In genomic region chr11:72072331-72072905, GRCm38 (mm10) we compare ENCODE assay signal across 22 mouse cellular contexts. TPM values are rescaled to one million over a fixed set of nuclear protein-coding genes. Genes with fewer than 3 reads are reported as not detected.
DNase-seq lines count a peak whose midpoint lies in the region; ATAC-seq and TF ChIP-seq lines count a peak whose summit lies in the region.
"Had no signal": no experiment of that assay in that cellular context is flagged by ENCODE, and none has a peak within 500 bp of the region (broad histone marks: within the 10 kb centered on the region; RNA-seq: fewer than 3 reads in every experiment).

No protein-coding gene starts in this region.

- intact Hi-C loops in heart, postnatal 36 days (cut with DNase I), result no loop called here

- H3K4me3 ChIP-seq in forebrain, embryonic 10.5 days, result no peak overlapping the region
- H3K4me3 ChIP-seq in forebrain, embryonic 12.5 days (replicated peaks), result no peak overlapping the region
- H3K4me3 ChIP-seq in kidney, embryonic 15.5 days (replicated peaks), result no peak overlapping the region
- no peak overlapping the region for H3K4me3 ChIP-seq in limb, embryonic 10.5 days
- no peak overlapping the region for H3K4me3 ChIP-seq in liver, postnatal 0 days (ENCODE audit: low read depth, low read length)
- H3K4me3 ChIP-seq: embryonic facial prominence, embryonic 10.5 days; gastrocnemius, adult 2 months had no signal

- TF ChIP-seq CTCF in brain, embryonic 14.5 days (IDR thresholded peaks at IDR 0.05; ENCODE audit: borderline replicate concordance, extremely low read depth, insufficient read depth, insufficient read length), result no peak
- TF ChIP-seq CTCF in liver, postnatal 0 days (IDR thresholded peaks at IDR 0.05; ENCODE audit: low read depth), result no peak

- no peak overlapping the region for H3K9ac ChIP-seq in forebrain, embryonic 12.5 days
- H3K9ac ChIP-seq in kidney, embryonic 15.5 days, result no peak overlapping the region
- no peak overlapping the region for H3K9ac ChIP-seq in liver, postnatal 0 days (replicated peaks)

- H3K36me3 ChIP-seq in forebrain, embryonic 10.5 days (replicated peaks), result no peaks in the 10 kb centered on the region
- no peaks in the 10 kb centered on the region for H3K36me3 ChIP-seq in forebrain, embryonic 12.5 days (replicated peaks)
- no peaks in the 10 kb centered on the region for H3K36me3 ChIP-seq in kidney, embryonic 15.5 days
- H3K36me3 ChIP-seq in limb, embryonic 10.5 days, result no peaks in the 10 kb centered on the region
- no peaks in the 10 kb centered on the region for H3K36me3 ChIP-seq in liver, postnatal 0 days (replicated peaks; ENCODE audit: insufficient read depth, low read length)
- H3K36me3 ChIP-seq: embryonic facial prominence, embryonic 10.5 days had no signal

- WGBS in forebrain, embryonic 10.5 days, result 62% methylated on average over 6 of the region's 6 CpGs
- WGBS in forebrain, embryonic 12.5 days, result 52% methylated on average over 6 of the region's 6 CpGs
- 18% methylated on average over 6 of the region's 6 CpGs for WGBS in kidney, embryonic 15.5 days
- 15% methylated on average over 6 of the region's 6 CpGs for WGBS in limb, embryonic 10.5 days
- 45% methylated on average over 6 of the region's 6 CpGs for WGBS in liver, postnatal 0 days (ENCODE audit: insufficient replicate concordance)

- ATAC-seq in forebrain, embryonic 12.5 days (ENCODE audit: low FRiP score), result no peak
- ATAC-seq in kidney, embryonic 15.5 days (replicated peaks; ENCODE audit: low FRiP score), result 0 out of 2 replicates have a peak, but pooled peaks have one; percentile 33
- no peak for ATAC-seq in liver, postnatal 0 days
- ATAC-seq: inflammation-experienced regulatory T-cells, adult 6 months; midbrain, embryonic 16.5 days had no signal

- no peak overlapping the region for H3K4me2 ChIP-seq in forebrain, embryonic 12.5 days
- H3K4me2 ChIP-seq in kidney, embryonic 15.5 days, result no peak overlapping the region
- H3K4me2 ChIP-seq in liver, postnatal 0 days (ENCODE audit: low read depth, low read length), result no peak overlapping the region
- H3K4me2 ChIP-seq: heart, embryonic 11.5 days had no signal

- TF ChIP-seq POLR2A in brain, embryonic 14.5 days (IDR thresholded peaks at IDR 0.05; ENCODE audit: borderline replicate concordance, extremely low read depth, insufficient read depth, insufficient read length, poor library complexity, severe bottlenecking), result no peak

- peak overlapping the region; percentile 35; the same call in 1 of the 2 replicates for H3K27ac ChIP-seq in forebrain, embryonic 10.5 days
- no peak overlapping the region for H3K27ac ChIP-seq in forebrain, embryonic 12.5 days
- H3K27ac ChIP-seq in kidney, embryonic 15.5 days, result no peak overlapping the region
- 0 out of 2 replicates have a peak overlapping the region, but pooled peaks have one; percentile 12 for H3K27ac ChIP-seq in limb, embryonic 10.5 days
- H3K27ac ChIP-seq in liver, postnatal 0 days (ENCODE audit: low read depth), result no peak overlapping the region
- H3K27ac ChIP-seq: embryonic facial prominence, embryonic 10.5 days; gastrocnemius, adult 2 months had no signal

- peaks cover 14% of the 10 kb centered on the region for H3K4me1 ChIP-seq in forebrain, embryonic 10.5 days
- H3K4me1 ChIP-seq in forebrain, embryonic 12.5 days, result 0 out of 2 replicates have a peak, but pooled peaks cover 11% of the 10 kb centered on the region
- peaks cover 13% of the 10 kb centered on the region; the same call in 1 of the 2 replicates for H3K4me1 ChIP-seq in kidney, embryonic 15.5 days
- peaks cover 11% of the 10 kb centered on the region for H3K4me1 ChIP-seq in limb, embryonic 10.5 days
- no peaks in the 10 kb centered on the region for H3K4me1 ChIP-seq in liver, postnatal 0 days (ENCODE audit: insufficient read depth)

- H3K9me3 ChIP-seq in forebrain, embryonic 10.5 days, result no peaks in the 10 kb centered on the region
- H3K9me3 ChIP-seq in forebrain, embryonic 12.5 days, result no peaks in the 10 kb centered on the region
- no peaks in the 10 kb centered on the region for H3K9me3 ChIP-seq in kidney, embryonic 15.5 days (replicated peaks)
- no peaks in the 10 kb centered on the region for H3K9me3 ChIP-seq in limb, embryonic 10.5 days (replicated peaks)
- no peaks in the 10 kb centered on the region for H3K9me3 ChIP-seq in liver, postnatal 0 days (ENCODE audit: low read length)
- H3K9me3 ChIP-seq: embryonic facial prominence, embryonic 10.5 days had no signal

- H3K27me3 ChIP-seq in forebrain, embryonic 10.5 days (ENCODE audit: poor library complexity, severe bottlenecking), result no peaks in the 10 kb centered on the region
- 0 out of 2 replicates have a peak, but pooled peaks cover 3% of the 10 kb centered on the region for H3K27me3 ChIP-seq in forebrain, embryonic 12.5 days
- peaks cover 11% of the 10 kb centered on the region; the same call in 1 of the 2 replicates for H3K27me3 ChIP-seq in kidney, embryonic 15.5 days
- no peaks in the 10 kb centered on the region for H3K27me3 ChIP-seq in limb, embryonic 10.5 days (ENCODE audit: low read depth, poor library complexity, severe bottlenecking)
- H3K27me3 ChIP-seq in liver, postnatal 0 days (ENCODE audit: insufficient read depth, low read length), result no peaks in the 10 kb centered on the region

- DNase-seq in forebrain, embryonic 10.5 days (ENCODE audit: extremely low spot score, low spot score), result no peak
- no peak for DNase-seq in kidney, adult 11 months
- peak; percentile 68 for DNase-seq in brain, embryonic 14.5 days (ENCODE audit: low read depth)
- DNase-seq in limb, embryonic 10.5 days (ENCODE audit: low spot score), result no peak
- DNase-seq in liver, postnatal 0 days, result no peak
- DNase-seq in heart, postnatal 36 days, result no peak
- DNase-seq: cerebellum, postnatal 14 days; gastrocnemius, adult 2 months; heart, postnatal 10 days; kidney, postnatal 10 days; liver; lung, postnatal 10 days; thymus, postnatal 36 days had no signal

- TF ChIP-seq EP300 in liver, postnatal 0 days (IDR thresholded peaks at IDR 0.05; ENCODE audit: low read depth), result no peak

RNA-seq across cellular contexts. Expression of gene Pimreg, which starts 30.6 kb away (rescaled TPM):
- polyA plus RNA-seq in forebrain, embryonic 10.5 days (2016; fragmentation: Nextera tagmentation; extraction: Ambion mirVana), result 265 and 279 TPM in 2 replicates
- 187 and 191 TPM in 2 replicates for polyA plus RNA-seq in forebrain, embryonic 12.5 days (2016; fragmentation: Nextera tagmentation; extraction: Ambion mirVana)
- polyA plus RNA-seq in kidney, embryonic 15.5 days (2015; fragmentation: Nextera tagmentation; extraction: Ambion mirVana), result 122 and 131 TPM in 2 replicates
- 29.9 and 53.4 TPM in 2 replicates for polyA plus RNA-seq in brain, embryonic 14.5 days (2012; rRNA removed)
- 192 and 213 TPM in 2 replicates for polyA plus RNA-seq in limb, embryonic 10.5 days (2016; fragmentation: Nextera tagmentation; extraction: Ambion mirVana)
- polyA plus RNA-seq in liver, postnatal 0 days (2015; fragmentation: Nextera tagmentation; extraction: Ambion mirVana), result 7.0 and 7.4 TPM in 2 replicates
- total RNA-seq in heart, postnatal 36 days (2021), result 1 to 10 TPM; 1.1 to 1.4 TPM
- total RNA-seq: gastrocnemius, adult 2 months; left cerebral cortex, adult 18-20 months had no signal

RNA-seq across cellular contexts. Expression of gene Aipl1, which starts 35.1 kb away (rescaled TPM):
- polyA plus RNA-seq in forebrain, embryonic 10.5 days (2016; fragmentation: Nextera tagmentation; extraction: Ambion mirVana), result 0.64 and 0.66 TPM in 2 replicates
- polyA plus RNA-seq in forebrain, embryonic 12.5 days (2016; fragmentation: Nextera tagmentation; extraction: Ambion mirVana), result 0.37 and 0.50 TPM in 2 replicates
- 0.30 and 0.38 TPM in 2 replicates for polyA plus RNA-seq in kidney, embryonic 15.5 days (2015; fragmentation: Nextera tagmentation; extraction: Ambion mirVana)
- polyA plus RNA-seq in brain, embryonic 14.5 days (2012; rRNA removed), result 0.30 and 0.38 TPM in 2 replicates
- 0.33 and 0.39 TPM in 2 replicates for polyA plus RNA-seq in limb, embryonic 10.5 days (2016; fragmentation: Nextera tagmentation; extraction: Ambion mirVana)
- 0.05 and 0.11 TPM in 2 replicates for polyA plus RNA-seq in liver, postnatal 0 days (2015; fragmentation: Nextera tagmentation; extraction: Ambion mirVana)
- total RNA-seq in heart, postnatal 36 days (2021), result not detected
- total RNA-seq: gastrocnemius, adult 2 months; layer of hippocampus, adult 8-10 months; left cerebral cortex, adult 18-20 months; left cerebral cortex, postnatal 36 days had no signal

Comparison
In these comparisons a context has a peak if more than half of its experiments do, and no peak if none do; other contexts are left out.
1. H3K27ac ChIP-seq: peak in forebrain, embryonic 10.5 days (single experiment) and limb, embryonic 10.5 days (single experiment); none in forebrain, embryonic 12.5 days (single experiment), kidney, embryonic 15.5 days (single experiment) and liver, postnatal 0 days (single experiment).